Mouse (Mus musculus) heart, adult 8-10 months (tissue): ENCODE measurements at regions not wholly inside any gene's neighbourhood (a gene's known extent, or its start where the extent isn't known, plus 50 kb on each side); places are given as distances from the start of the nearest gene placed in this dataset.

Source experiments
- DNase-seq: peaks from one replicate; pipeline ENCODE4 v3.0.0; 2022; ENCODE audit warnings: low spot score

- DNase-seq, result no peak
These were observed 91.0 kb upstream of the Cep162 start for GRCm38 (mm10) chr9:87346278-87346882.

GRCm38 (mm10) chr9:87341438-87341837 lies 86.1 kb upstream of the Cep162 start:
- no peak for DNase-seq

DNA sequence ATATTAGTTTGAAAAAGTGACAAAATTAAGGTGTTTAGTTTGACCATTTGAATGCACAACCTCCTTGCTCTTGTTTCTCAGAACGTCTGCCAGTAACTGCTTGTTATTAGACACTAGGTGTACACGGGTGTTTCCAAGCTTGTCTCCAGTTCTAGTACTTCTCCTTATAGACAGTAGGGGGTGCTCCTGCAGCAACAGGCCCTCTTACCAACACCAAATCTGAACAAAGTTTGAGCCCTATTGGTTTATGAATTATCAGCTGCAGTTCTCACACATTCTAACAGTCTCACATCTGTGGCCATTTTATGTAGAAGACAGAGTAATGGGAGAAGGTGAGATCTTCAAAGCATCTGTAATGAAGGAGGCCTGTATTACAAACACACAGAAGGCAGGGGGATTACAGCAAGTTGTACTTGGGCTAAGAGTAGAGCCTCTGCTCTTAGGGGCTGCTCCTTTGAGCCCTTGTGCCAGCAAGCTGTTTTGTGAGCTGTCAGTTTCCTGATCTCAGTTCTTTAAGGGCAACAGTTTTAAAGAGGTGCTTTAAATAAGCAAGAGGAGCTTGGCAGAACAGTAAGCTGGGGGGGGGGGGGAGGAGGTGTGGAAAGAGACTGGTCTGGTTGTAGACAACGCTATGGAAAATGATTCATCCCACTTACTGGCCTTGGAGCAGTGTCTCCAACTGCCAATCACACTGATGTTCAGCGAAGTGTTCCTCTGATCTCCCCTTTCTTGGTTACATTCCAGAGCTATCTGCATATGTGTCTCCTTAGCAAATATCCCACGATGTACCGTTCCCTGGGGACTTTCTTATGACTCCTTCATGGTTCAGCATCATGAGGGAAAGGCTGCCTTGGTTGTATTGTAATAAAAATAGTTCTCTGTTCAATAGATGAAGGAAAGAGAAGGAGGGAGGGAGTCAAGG lies 71.3 kb upstream of the Cep162 start:
- no peak for DNase-seq

GRCm38 (mm10) chr9:87323690-87324089 lies 68.4 kb upstream of the Cep162 start:
- DNase-seq, result no peak

- no peak for DNase-seq
These were observed 65.4 kb upstream of the Cep162 start for GRCm38 (mm10) chr9:87320758-87321157.

GRCm38 (mm10) chr9:87318767-87319166 lies 63.4 kb upstream of the Cep162 start:
- DNase-seq, result no peak

- DNase-seq, result no peak
These were observed 54.8 kb upstream of the Cep162 start for GRCm38 (mm10) chr9:87310150-87310549.
